Mouse (Mus musculus): Measurements from ENCODE around the gene Adcy1. TPM values are rescaled to one million over a fixed set of nuclear protein-coding genes. Genes with fewer than 3 reads are reported as not detected.
A peak's percentile ranks its signal among the peaks of the same experiment; 100 is the strongest.

Gene Adcy1
- total and polyA plus RNA-seq, 3 experiments = 0.03 to 0.38 TPM; not detected in 1

GRCm38 (mm10) chr11:7073556-7073955 is 10.3 kb downstream of the Adcy1 start:
- Histone ChIP-seq H3K27ac (ENCODE audit: insufficient read depth, low read depth) (no peak overlapping the region), H3K79me2 (replicated peaks; ENCODE audit: control insufficient read depth, extremely low read depth, insufficient read depth, poor library complexity, severe bottlenecking) (no peaks in the 10 kb centered on the region), H3K36me3 (replicated peaks in 1 of 2; ENCODE audit: control insufficient read depth in 1 of 2, insufficient read depth in 1 of 2, low read length in 1 of 2) (no peaks in the 10 kb centered on the region), H3K4me1 (ENCODE audit: control insufficient read depth in 1 of 2, insufficient read depth in 2 of 2) (peaks cover 2 to 5% of the 10 kb centered on the region in 2 experiments; a peak in 2 of 4 replicates), H3K27me3 (replicated peaks) (peaks cover 51% of the 10 kb centered on the region), H3K9me3 (replicated peaks; ENCODE audit: low read length) (no peaks in the 10 kb centered on the region), H3K9ac (ENCODE audit: insufficient read depth, low read depth) (no peak overlapping the region), H3K4me2 (ENCODE audit: insufficient read depth, low read depth, poor library complexity, severe bottlenecking) (no peak overlapping the region), H3K4me3 (replicated peaks in 1 of 3; ENCODE audit: low read depth in 2 of 3, low read length in 2 of 3, poor library complexity in 1 of 3) (no peak overlapping the region)
- TF ChIP-seq MEF2A (IDR thresholded peaks at IDR 0.05; ENCODE audit: borderline replicate concordance, low read depth, low read length) (no peak), USF2 (conservative IDR thresholded peaks at IDR 0.05; ENCODE audit: low read depth, low read length) (no peak), IRF4 (IDR thresholded peaks at IDR 0.05; ENCODE audit: low read depth, low read length) (no peak), GABPA (IDR thresholded peaks at IDR 0.05; ENCODE audit: insufficient replicate concordance, low read depth, low read length) (no peak), ZMIZ1 (IDR thresholded peaks at IDR 0.05; ENCODE audit: low read depth, low read length) (no peak), POLR2AphosphoS2 (IDR thresholded peaks at IDR 0.05; ENCODE audit: low read depth, low read length) (no peak), JUND (conservative IDR thresholded peaks at IDR 0.05; ENCODE audit: low read depth, low read length) (no peak), RCOR1 (conservative IDR thresholded peaks at IDR 0.05; ENCODE audit: low read depth, low read length) (no peak), PAX5 (IDR thresholded peaks at IDR 0.05; ENCODE audit: low read length) (no peak), MAFK (IDR thresholded peaks at IDR 0.05; ENCODE audit: insufficient replicate concordance, low read length) (no peak), ZKSCAN1 (IDR thresholded peaks at IDR 0.05; ENCODE audit: borderline replicate concordance, low read depth, low read length) (no peak), RAD21 (IDR thresholded peaks at IDR 0.05; ENCODE audit: low read depth, low read length) (no peak), USF1 (IDR thresholded peaks at IDR 0.05; ENCODE audit: low read depth, low read length) (no peak), JUN (IDR thresholded peaks at IDR 0.05; ENCODE audit: insufficient read depth, low read depth, low read length) (no peak), MXI1 (IDR thresholded peaks at IDR 0.05; ENCODE audit: low read depth, low read length) (no peak), MAZ (IDR thresholded peaks at IDR 0.05; ENCODE audit: low read depth, low read length) (no peak)
- dilution Hi-C loops (cut with MboI; ENCODE audit: extremely low pct_ligation_motif_present, extremely low pct_unique_long_range_greater_than_20kb, low sequenced_read_pairs) = no loop called here
- DNase-seq (ENCODE audit: extremely low read depth) = no peak
- in situ Hi-C loops (cut with MboI; ENCODE audit: low pct_ligation_motif_present, low pct_unique_long_range_greater_than_20kb, low sequenced_read_pairs) = no loop called here

DNA sequence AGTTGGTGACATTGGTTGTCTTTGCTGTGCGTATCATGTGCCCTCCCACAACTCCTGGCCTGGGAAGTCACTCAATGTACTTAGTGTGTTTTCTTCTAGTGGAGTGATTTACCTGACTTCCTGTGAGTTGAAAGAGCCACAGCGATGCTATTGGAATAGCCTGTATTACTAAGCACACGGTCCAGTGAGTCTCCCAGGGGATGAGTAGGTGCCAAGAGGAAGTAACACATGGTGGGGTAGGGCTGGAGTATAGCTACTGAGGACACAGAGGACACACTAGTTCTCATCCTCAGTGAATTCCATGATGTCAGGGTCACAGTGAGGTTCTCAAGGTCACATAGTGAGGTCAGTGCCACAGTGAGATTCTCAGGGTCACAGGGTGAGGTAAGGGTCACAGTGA is 13.2 kb downstream of the Adcy1 start:
- Histone ChIP-seq H3K27ac (ENCODE audit: insufficient read depth, low read depth) (no peak overlapping the region), H3K4me2 (ENCODE audit: insufficient read depth, low read depth, poor library complexity, severe bottlenecking) (no peak overlapping the region), H3K36me3 (replicated peaks in 1 of 2; ENCODE audit: control insufficient read depth in 1 of 2, insufficient read depth in 1 of 2, low read length in 1 of 2) (no peaks in the 10 kb centered on the region), H3K4me3 (replicated peaks in 1 of 3; ENCODE audit: low read depth in 2 of 3, low read length in 2 of 3, poor library complexity in 1 of 3) (no peak overlapping the region), H3K4me1 (ENCODE audit: control insufficient read depth in 1 of 2, insufficient read depth in 2 of 2) (peaks cover 2 to 5% of the 10 kb centered on the region in 2 experiments; a peak in 2 of 4 replicates), H3K27me3 (replicated peaks) (peaks cover 54% of the 10 kb centered on the region), H3K9ac (ENCODE audit: insufficient read depth, low read depth) (no peak overlapping the region), H3K79me2 (replicated peaks; ENCODE audit: control insufficient read depth, extremely low read depth, insufficient read depth, poor library complexity, severe bottlenecking) (no peaks in the 10 kb centered on the region), H3K9me3 (replicated peaks; ENCODE audit: low read length) (no peaks in the 10 kb centered on the region)
- dilution Hi-C loops (cut with MboI; ENCODE audit: extremely low pct_ligation_motif_present, extremely low pct_unique_long_range_greater_than_20kb, low sequenced_read_pairs) = no loop called here
- in situ Hi-C loops (cut with MboI; ENCODE audit: low pct_ligation_motif_present, low pct_unique_long_range_greater_than_20kb, low sequenced_read_pairs) = no loop called here
- peak; percentile 20 for DNase-seq (ENCODE audit: extremely low read depth)
- TF ChIP-seq IRF4 (IDR thresholded peaks at IDR 0.05; ENCODE audit: low read depth, low read length) (no peak), TCF12 (IDR thresholded peaks at IDR 0.05; ENCODE audit: low read depth, low read length) (no peak), POLR2A (IDR thresholded peaks at IDR 0.05; ENCODE audit: low read depth, low read length) (no peak), MEF2A (IDR thresholded peaks at IDR 0.05; ENCODE audit: borderline replicate concordance, low read depth, low read length) (no peak), ZMIZ1 (IDR thresholded peaks at IDR 0.05; ENCODE audit: low read depth, low read length) (no peak), NRF1 (IDR thresholded peaks at IDR 0.05; ENCODE audit: low read depth, low read length) (no peak), GABPA (IDR thresholded peaks at IDR 0.05; ENCODE audit: insufficient replicate concordance, low read depth, low read length) (no peak), MAX (IDR thresholded peaks at IDR 0.05; ENCODE audit: low read length) (no peak), USF1 (IDR thresholded peaks at IDR 0.05; ENCODE audit: low read depth, low read length) (no peak), E2F4 (IDR thresholded peaks at IDR 0.05; ENCODE audit: insufficient replicate concordance, low read depth, low read length) (no peak), ZKSCAN1 (IDR thresholded peaks at IDR 0.05; ENCODE audit: borderline replicate concordance, low read depth, low read length) (no peak), PAX5 (IDR thresholded peaks at IDR 0.05; ENCODE audit: low read length) (no peak), TBP (conservative IDR thresholded peaks at IDR 0.05; ENCODE audit: low read depth, low read length) (no peak), USF2 (conservative IDR thresholded peaks at IDR 0.05; ENCODE audit: low read depth, low read length) (no peak), HCFC1 (IDR thresholded peaks at IDR 0.05; ENCODE audit: low read depth, low read length) (no peak), MAFK (IDR thresholded peaks at IDR 0.05; ENCODE audit: insufficient replicate concordance, low read length) (no peak)
